Mouse (Mus musculus): Measurements from ENCODE around the gene Gm12794. TPM values are rescaled to one million over a fixed set of nuclear protein-coding genes. Genes with fewer than 3 reads are reported as not detected.
"Not testable (repeated sequence)": the region's sequence is repeated elsewhere in the genome, so short reads cannot be mapped to it uniquely, and the experiment has no call there.

The Gm12794 gene
- not detected in 2 replicates for polyA plus RNA-seq (2014; fragmentation: Nextera tagmentation; extraction: Ambion mirVana)

DNA sequence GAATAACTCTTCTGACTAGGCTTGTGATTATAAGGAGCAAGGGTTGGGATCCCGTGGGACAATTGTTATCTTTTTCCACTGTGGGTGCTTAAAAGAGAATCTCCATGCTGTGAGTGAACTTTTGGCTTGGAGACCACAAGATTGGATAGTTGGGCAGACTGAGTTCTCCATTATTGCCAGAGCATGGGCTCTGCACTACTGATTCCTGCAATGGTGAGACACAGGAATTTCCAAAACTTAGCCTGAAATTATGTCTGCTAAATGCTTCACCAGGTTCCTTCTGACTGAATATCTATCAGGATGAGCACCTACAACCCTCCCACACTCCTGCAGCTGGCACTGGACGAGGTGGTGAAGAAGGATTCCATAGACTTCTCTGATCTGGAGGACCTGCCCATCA is at the start of gene Gm12794:
Gm12794 (plus strand) TSS at position 301 of the 400 bp plus-strand sequence.
- H3K4me2 ChIP-seq (ENCODE audit: low read length); H3K4me1 ChIP-seq (ENCODE audit: control insufficient read depth in 2 of 2, insufficient read depth in 2 of 2, low read length in 2 of 2); H3K27ac ChIP-seq (replicated peaks in 1 of 2; ENCODE audit: control insufficient read depth in 1 of 2, insufficient read depth in 1 of 2, low read depth in 2 of 2, low read length in 2 of 2); H3K9me3 ChIP-seq (ENCODE audit: control insufficient read depth, low read length); H3K4me3 ChIP-seq (ENCODE audit: control insufficient read depth in 1 of 2, insufficient read depth in 1 of 2, low read depth in 1 of 2, low read length in 2 of 2); ATAC-seq (ENCODE audit: insufficient number of reproducible peaks, insufficient read depth, low FRiP score, low read depth); H3K36me3 ChIP-seq (ENCODE audit: control insufficient read depth, insufficient read depth, low read length); H3K27me3 ChIP-seq (ENCODE audit: control insufficient read depth, insufficient read depth, low read length); H3K9ac ChIP-seq (ENCODE audit: low read length): not testable (repeated sequence)
- WGBS = 56% methylated on average over 2 of the region's 2 CpGs

DNA sequence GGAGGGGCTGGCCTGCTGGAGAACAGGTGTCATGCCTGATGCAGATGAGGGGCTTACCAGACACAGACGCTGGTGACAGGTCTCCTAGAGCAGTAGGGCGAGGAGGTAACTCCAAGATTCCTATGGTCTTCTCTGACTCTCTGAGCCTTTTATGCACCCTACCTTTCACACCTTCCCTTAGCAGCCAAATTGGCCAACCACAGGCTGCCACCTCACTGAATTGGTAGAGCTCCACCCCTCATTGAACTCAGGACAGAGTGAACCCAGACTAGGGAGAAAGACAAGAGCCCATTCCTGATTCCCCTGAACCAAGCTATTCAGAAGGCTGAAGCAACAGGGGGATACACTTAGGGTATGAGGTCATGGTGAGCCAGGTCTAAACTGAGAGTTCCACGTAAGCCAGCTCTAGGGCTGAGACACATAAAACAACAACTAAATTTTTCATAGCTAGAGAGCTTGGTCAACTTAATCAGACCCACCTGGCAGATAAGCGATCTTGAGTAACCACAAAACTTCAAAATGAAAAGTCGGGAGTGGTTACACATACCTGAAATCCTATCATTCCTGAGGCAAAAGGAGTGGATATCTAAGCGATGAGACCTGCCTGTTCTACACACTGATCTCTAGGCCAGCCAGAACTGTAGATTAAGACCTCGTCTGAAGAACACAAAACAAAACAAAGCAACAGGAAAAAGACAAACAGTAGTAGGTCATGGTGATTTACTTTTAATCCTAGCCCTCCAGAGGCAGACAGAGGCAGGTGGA is 46.4 kb upstream of the Gm12794 start, which contains the start of gene C130073F10Rik:
C130073F10Rik (minus strand) TSS at position 134 of the 765 bp plus-strand sequence.
- no peaks in the 10 kb centered on the region for H3K9me3 ChIP-seq (ENCODE audit: control insufficient read depth, low read length)
- 77% methylated on average over 7 of the region's 7 CpGs for WGBS
- no peak for ATAC-seq (ENCODE audit: insufficient number of reproducible peaks, insufficient read depth, low FRiP score, low read depth)
- no peaks in the 10 kb centered on the region for H3K27me3 ChIP-seq (ENCODE audit: control insufficient read depth, insufficient read depth, low read length)
- no peaks in the 10 kb centered on the region for H3K36me3 ChIP-seq (ENCODE audit: control insufficient read depth, insufficient read depth, low read length)
- no peak within 1 kb of the TSS for H3K9ac ChIP-seq (ENCODE audit: low read length)
- H3K4me2 ChIP-seq (ENCODE audit: low read length) = no peak within 1 kb of the TSS
- H3K4me1 ChIP-seq (ENCODE audit: control insufficient read depth in 2 of 2, insufficient read depth in 2 of 2, low read length in 2 of 2) = no peaks in the 10 kb centered on the region
- no peak within 1 kb of the TSS for H3K27ac ChIP-seq (replicated peaks in 1 of 2; ENCODE audit: control insufficient read depth in 1 of 2, insufficient read depth in 1 of 2, low read depth in 2 of 2, low read length in 2 of 2)
- no peak within 1 kb of the TSS for H3K4me3 ChIP-seq (ENCODE audit: control insufficient read depth in 1 of 2, insufficient read depth in 1 of 2, low read depth in 1 of 2, low read length in 2 of 2)

DNA sequence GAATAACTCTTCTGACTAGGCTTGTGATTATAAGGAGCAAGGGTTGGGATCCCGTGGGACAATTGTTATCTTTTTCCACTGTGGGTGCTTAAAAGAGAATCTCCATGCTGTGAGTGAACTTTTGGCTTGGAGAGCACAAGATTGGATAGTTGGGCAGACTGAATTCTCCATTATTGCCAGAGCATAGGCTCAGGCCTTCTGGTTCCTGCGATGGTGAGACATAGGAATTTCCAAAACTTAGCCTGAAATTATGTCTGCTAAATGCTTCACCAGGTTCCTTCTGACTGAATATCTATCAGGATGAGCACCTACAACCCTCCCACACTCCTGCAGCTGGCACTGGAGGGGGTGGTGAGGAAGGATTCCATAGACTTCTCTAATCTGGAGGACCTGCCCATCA is 31.4 kb upstream of the Gm12794 start, which contains the start of gene Gm12800:
Gm12800 (plus strand) TSS at position 301 of the 400 bp plus-strand sequence.
- H3K4me3 ChIP-seq (ENCODE audit: control insufficient read depth in 1 of 2, insufficient read depth in 1 of 2, low read depth in 1 of 2, low read length in 2 of 2); H3K36me3 ChIP-seq (ENCODE audit: control insufficient read depth, insufficient read depth, low read length); H3K9me3 ChIP-seq (ENCODE audit: control insufficient read depth, low read length); H3K27ac ChIP-seq (replicated peaks in 1 of 2; ENCODE audit: control insufficient read depth in 1 of 2, insufficient read depth in 1 of 2, low read depth in 2 of 2, low read length in 2 of 2); H3K4me2 ChIP-seq (ENCODE audit: low read length); H3K27me3 ChIP-seq (ENCODE audit: control insufficient read depth, insufficient read depth, low read length); H3K4me1 ChIP-seq (ENCODE audit: control insufficient read depth in 2 of 2, insufficient read depth in 2 of 2, low read length in 2 of 2); H3K9ac ChIP-seq (ENCODE audit: low read length); ATAC-seq (ENCODE audit: insufficient number of reproducible peaks, insufficient read depth, low FRiP score, low read depth): not testable (repeated sequence)
- 70% methylated on average over 2 of the region's 2 CpGs for WGBS

DNA sequence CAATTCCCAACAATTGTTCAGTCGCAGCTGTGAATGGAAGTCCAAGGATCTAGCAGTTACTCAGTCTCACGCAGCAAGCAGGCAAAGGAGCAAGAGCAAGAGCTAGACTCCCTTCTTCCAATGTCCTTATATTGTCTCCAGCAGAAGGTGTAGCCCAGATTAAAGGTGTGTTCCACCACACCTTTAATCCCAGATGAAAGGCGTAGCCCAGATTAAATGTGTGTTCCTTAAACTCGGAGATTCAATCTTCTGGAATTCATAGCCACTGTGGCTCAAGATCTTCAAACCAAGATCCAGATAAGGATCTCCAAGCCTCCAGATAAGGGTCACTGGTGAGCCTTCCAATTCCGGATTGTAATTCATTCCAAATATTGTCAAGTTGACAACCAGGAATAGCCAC is 40.7 kb downstream of the Gm12794 start, which contains the start of gene Gm12790:
Gm12790 (minus strand) TSS at position 101 of the 400 bp plus-strand sequence.
- WGBS = 83% methylated on average over 1 of the region's 5 CpGs
- not testable (repeated sequence) for ATAC-seq (ENCODE audit: insufficient number of reproducible peaks, insufficient read depth, low FRiP score, low read depth)

DNA sequence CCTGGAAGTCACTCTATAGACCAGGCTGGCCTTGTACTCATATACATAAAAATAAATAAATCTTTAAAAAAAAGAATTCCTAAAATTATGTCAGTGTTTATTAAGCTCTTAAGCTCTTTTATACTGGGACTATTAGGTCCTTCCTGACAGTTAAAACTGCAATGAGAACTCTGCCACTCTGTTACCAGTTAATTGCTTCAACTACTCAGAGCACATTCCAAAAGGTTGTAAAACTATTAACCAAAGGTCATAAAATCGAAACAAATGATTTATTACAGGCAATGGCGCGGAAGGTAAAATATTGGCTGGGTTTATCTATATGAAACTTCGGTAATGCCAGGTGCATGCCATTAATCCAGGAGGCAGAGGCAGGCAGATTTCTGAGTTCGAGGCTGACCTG is 45.5 kb downstream of the Gm12794 start:
- Histone ChIP-seq H3K27ac (replicated peaks in 1 of 2; ENCODE audit: control insufficient read depth in 1 of 2, insufficient read depth in 1 of 2, low read depth in 2 of 2, low read length in 2 of 2) (no peak overlapping the region), H3K4me2 (ENCODE audit: low read length) (no peak overlapping the region), H3K36me3 (ENCODE audit: control insufficient read depth, insufficient read depth, low read length) (no peaks in the 10 kb centered on the region), H3K4me1 (ENCODE audit: control insufficient read depth in 2 of 2, insufficient read depth in 2 of 2, low read length in 2 of 2) (no peaks in the 10 kb centered on the region), H3K9me3 (ENCODE audit: control insufficient read depth, low read length) (no peaks in the 10 kb centered on the region), H3K27me3 (ENCODE audit: control insufficient read depth, insufficient read depth, low read length) (no peaks in the 10 kb centered on the region), H3K9ac (ENCODE audit: low read length) (no peak overlapping the region), H3K4me3 (ENCODE audit: control insufficient read depth in 1 of 2, insufficient read depth in 1 of 2, low read depth in 1 of 2, low read length in 2 of 2) (no peak overlapping the region)
- WGBS = 79% methylated on average over 5 of the region's 5 CpGs
- no peak for ATAC-seq (ENCODE audit: insufficient number of reproducible peaks, insufficient read depth, low FRiP score, low read depth)

More for the DNA sequence above, 40.7 kb downstream of the Gm12794 start, which contains the start of gene Gm12790:
- not testable (repeated sequence) for H3K4me2 ChIP-seq (ENCODE audit: low read length); H3K9me3 ChIP-seq (ENCODE audit: control insufficient read depth, low read length); H3K27ac ChIP-seq (replicated peaks in 1 of 2; ENCODE audit: control insufficient read depth in 1 of 2, insufficient read depth in 1 of 2, low read depth in 2 of 2, low read length in 2 of 2); H3K9ac ChIP-seq (ENCODE audit: low read length); H3K36me3 ChIP-seq (ENCODE audit: control insufficient read depth, insufficient read depth, low read length); H3K4me1 ChIP-seq (ENCODE audit: control insufficient read depth in 2 of 2, insufficient read depth in 2 of 2, low read length in 2 of 2); H3K4me3 ChIP-seq (ENCODE audit: control insufficient read depth in 1 of 2, insufficient read depth in 1 of 2, low read depth in 1 of 2, low read length in 2 of 2); H3K27me3 ChIP-seq (ENCODE audit: control insufficient read depth, insufficient read depth, low read length)

DNA sequence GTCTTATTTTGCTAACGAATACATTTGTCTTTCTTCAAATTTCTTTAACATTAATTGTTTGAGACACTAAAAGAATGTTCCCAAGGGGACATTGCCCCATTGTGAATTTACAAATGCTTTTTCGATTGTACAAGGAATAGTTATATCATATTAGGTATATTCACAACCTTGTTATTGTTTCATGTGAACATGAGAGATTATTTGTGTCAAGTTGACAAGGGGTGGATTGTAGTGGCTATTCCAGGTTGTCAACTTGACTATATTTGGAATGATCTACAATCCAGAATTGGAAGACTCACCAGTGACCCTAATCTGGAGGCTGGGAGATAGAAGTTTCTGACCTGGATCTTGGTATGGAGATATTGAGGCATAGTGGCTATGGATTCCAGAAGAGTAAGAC is 46.1 kb downstream of the Gm12794 start, which contains the start of gene Gm12789:
Gm12789 (plus strand) TSS at position 301 of the 400 bp plus-strand sequence.
- not testable (repeated sequence) for H3K4me3 ChIP-seq (ENCODE audit: control insufficient read depth in 1 of 2, insufficient read depth in 1 of 2, low read depth in 1 of 2, low read length in 2 of 2); H3K9ac ChIP-seq (ENCODE audit: low read length); H3K27me3 ChIP-seq (ENCODE audit: control insufficient read depth, insufficient read depth, low read length); ATAC-seq (ENCODE audit: insufficient number of reproducible peaks, insufficient read depth, low FRiP score, low read depth); H3K4me2 ChIP-seq (ENCODE audit: low read length); H3K9me3 ChIP-seq (ENCODE audit: control insufficient read depth, low read length); H3K4me1 ChIP-seq (ENCODE audit: control insufficient read depth in 2 of 2, insufficient read depth in 2 of 2, low read length in 2 of 2); H3K27ac ChIP-seq (replicated peaks in 1 of 2; ENCODE audit: control insufficient read depth in 1 of 2, insufficient read depth in 1 of 2, low read depth in 2 of 2, low read length in 2 of 2); H3K36me3 ChIP-seq (ENCODE audit: control insufficient read depth, insufficient read depth, low read length)
- WGBS = 67% methylated on average over 2 of the region's 2 CpGs

Data from heart, embryonic 14.5 days (tissue).